20 mouse cellular contexts compared by ENCODE assay signal in the genomic region with DNA sequence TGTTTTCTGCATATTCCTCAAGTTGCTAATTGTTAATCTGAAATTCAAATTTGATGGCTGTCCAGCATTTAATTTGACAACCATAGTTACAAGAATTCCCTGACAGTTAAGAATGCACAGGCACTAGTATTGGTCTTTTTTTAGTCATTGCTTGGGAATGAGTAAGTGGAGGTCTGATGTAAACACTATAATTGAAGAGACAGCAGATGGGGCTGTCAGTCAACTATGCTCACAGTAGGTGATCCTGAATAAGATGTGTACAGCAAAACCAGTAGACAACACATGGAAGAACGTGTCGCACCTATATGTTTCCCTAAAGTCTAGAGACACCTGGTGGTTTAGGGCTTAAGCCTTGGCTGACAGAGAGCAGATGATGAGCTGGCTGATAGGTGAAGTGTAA.
DNase-seq lines count a peak whose midpoint lies in the region; ATAC-seq and TF ChIP-seq lines count a peak whose summit lies in the region.
"Had no signal": no experiment of that assay in that cellular context is flagged by ENCODE, and none has a peak within 500 bp of the region (broad histone marks: within the 10 kb centered on the region; RNA-seq: fewer than 3 reads in every experiment).

No protein-coding gene starts in this region.

- DNase-seq in forebrain, embryonic 14.5 days (ENCODE audit: low spot score), result peak; percentile 19
- DNase-seq in forebrain, embryonic 10.5 days (ENCODE audit: extremely low spot score, low spot score), result no peak
- DNase-seq in brain, adult 2 months (ENCODE audit: low read depth, low spot score), result peak; percentile 3
- peak; percentile 50 for DNase-seq in brain, embryonic 14.5 days (ENCODE audit: low read depth)
- DNase-seq in stomach, postnatal 0 days (ENCODE audit: low spot score), result no peak
- DNase-seq: adrenal gland, adult 2 months; adrenal gland, postnatal 10 days; adrenal gland, postnatal 25 days; cerebellum, adult 11 months; cerebellum, adult 18-20 months; cerebellum, adult 8-10 months; cerebellum, adult 9-11 months; cerebellum, postnatal 14 days; cerebellum, postnatal 36 days; embryo, embryonic 11 days had no signal

- no peak for TF ChIP-seq CTCF in brain, embryonic 14.5 days (IDR thresholded peaks at IDR 0.05; ENCODE audit: borderline replicate concordance, extremely low read depth, insufficient read depth, insufficient read length)
- no peak for TF ChIP-seq CTCF in stomach, postnatal 0 days (IDR thresholded peaks at IDR 0.05; ENCODE audit: low read depth)

- H3K9me3 ChIP-seq in forebrain, embryonic 14.5 days (replicated peaks; ENCODE audit: control insufficient read depth, low read length), result no peaks in the 10 kb centered on the region
- H3K9me3 ChIP-seq in forebrain, embryonic 12.5 days, result no peaks in the 10 kb centered on the region
- H3K9me3 ChIP-seq in forebrain, embryonic 16.5 days (ENCODE audit: control insufficient read depth, low read length), result no peaks in the 10 kb centered on the region
- no peaks in the 10 kb centered on the region for H3K9me3 ChIP-seq in forebrain, embryonic 10.5 days
- no peaks in the 10 kb centered on the region for H3K9me3 ChIP-seq in stomach, postnatal 0 days (ENCODE audit: control insufficient read depth, low read length)
- H3K9me3 ChIP-seq: embryonic facial prominence, embryonic 13.5 days; embryonic facial prominence, embryonic 15.5 days had no signal

- ATAC-seq in forebrain, embryonic 14.5 days, result peak; percentile 61; the same call in 1 of the 2 replicates
- no peak for ATAC-seq in forebrain, embryonic 12.5 days (ENCODE audit: low FRiP score)
- ATAC-seq in forebrain, embryonic 16.5 days, result peak; percentile 59; the same call in 1 of the 2 replicates
- no peak for ATAC-seq in stomach, postnatal 0 days (ENCODE audit: low FRiP score, low TSS enrichment)

- H3K27ac ChIP-seq in forebrain, embryonic 14.5 days (ENCODE audit: low read depth, low read length), result no peak overlapping the region
- H3K27ac ChIP-seq in forebrain, embryonic 12.5 days, result no peak overlapping the region
- H3K27ac ChIP-seq in forebrain, embryonic 16.5 days (ENCODE audit: low read length), result no peak overlapping the region
- H3K27ac ChIP-seq in forebrain, embryonic 10.5 days, result no peak overlapping the region
- H3K27ac ChIP-seq in stomach, postnatal 0 days (replicated peaks), result no peak overlapping the region
- H3K27ac ChIP-seq: embryonic facial prominence, embryonic 13.5 days; embryonic facial prominence, embryonic 15.5 days had no signal

- H3K27me3 ChIP-seq in forebrain, embryonic 14.5 days (replicated peaks; ENCODE audit: control insufficient read depth, insufficient read depth, low read length), result no peaks in the 10 kb centered on the region
- H3K27me3 ChIP-seq in forebrain, embryonic 12.5 days, result no peaks in the 10 kb centered on the region
- no peaks in the 10 kb centered on the region for H3K27me3 ChIP-seq in forebrain, embryonic 16.5 days (replicated peaks; ENCODE audit: control insufficient read depth, insufficient read depth, low read length)
- H3K27me3 ChIP-seq in forebrain, embryonic 10.5 days (ENCODE audit: poor library complexity, severe bottlenecking), result no peaks in the 10 kb centered on the region
- H3K27me3 ChIP-seq in stomach, postnatal 0 days (ENCODE audit: control insufficient read depth, insufficient read depth, low read length), result no peaks in the 10 kb centered on the region
- H3K27me3 ChIP-seq: embryonic facial prominence, embryonic 13.5 days; embryonic facial prominence, embryonic 15.5 days had no signal

- no peak for TF ChIP-seq POLR2A in brain, embryonic 14.5 days (IDR thresholded peaks at IDR 0.05; ENCODE audit: borderline replicate concordance, extremely low read depth, insufficient read depth, insufficient read length, poor library complexity, severe bottlenecking)

- H3K4me3 ChIP-seq in forebrain, embryonic 14.5 days (ENCODE audit: low read depth, low read length), result no peak overlapping the region
- H3K4me3 ChIP-seq in forebrain, embryonic 12.5 days (replicated peaks), result no peak overlapping the region
- no peak overlapping the region for H3K4me3 ChIP-seq in forebrain, embryonic 16.5 days (replicated peaks; ENCODE audit: low read length)
- H3K4me3 ChIP-seq in forebrain, embryonic 10.5 days, result no peak overlapping the region
- H3K4me3 ChIP-seq in stomach, postnatal 0 days (ENCODE audit: low read depth, low read length), result no peak overlapping the region
- H3K4me3 ChIP-seq: embryonic facial prominence, embryonic 13.5 days; embryonic facial prominence, embryonic 15.5 days; erythroblast, embryonic 14.5 days had no signal

- no peaks in the 10 kb centered on the region for H3K4me1 ChIP-seq in forebrain, embryonic 14.5 days (ENCODE audit: control insufficient read depth, insufficient read depth, low read length)
- no peaks in the 10 kb centered on the region for H3K4me1 ChIP-seq in forebrain, embryonic 12.5 days
- no peaks in the 10 kb centered on the region for H3K4me1 ChIP-seq in forebrain, embryonic 16.5 days (replicated peaks; ENCODE audit: control insufficient read depth, insufficient read depth, low read length)
- H3K4me1 ChIP-seq in forebrain, embryonic 10.5 days, result no peaks in the 10 kb centered on the region
- H3K4me1 ChIP-seq in stomach, postnatal 0 days (replicated peaks; ENCODE audit: control insufficient read depth, insufficient read depth), result no peaks in the 10 kb centered on the region
- H3K4me1 ChIP-seq: embryonic facial prominence, embryonic 13.5 days; embryonic facial prominence, embryonic 15.5 days had no signal

- 82% methylated on average over 2 of the region's 2 CpGs for WGBS in forebrain, embryonic 14.5 days
- 88% methylated on average over 2 of the region's 2 CpGs for WGBS in forebrain, embryonic 12.5 days
- 62% methylated on average over 2 of the region's 2 CpGs for WGBS in forebrain, embryonic 16.5 days
- WGBS in forebrain, embryonic 10.5 days, result 90% methylated on average over 2 of the region's 2 CpGs
- 77% methylated on average over 2 of the region's 2 CpGs for WGBS in stomach, postnatal 0 days

- H3K9ac ChIP-seq in forebrain, embryonic 14.5 days (ENCODE audit: low read length), result no peak overlapping the region
- H3K9ac ChIP-seq in forebrain, embryonic 12.5 days, result no peak overlapping the region
- no peak overlapping the region for H3K9ac ChIP-seq in forebrain, embryonic 16.5 days (replicated peaks; ENCODE audit: low read depth, low read length)
- no peak overlapping the region for H3K9ac ChIP-seq in stomach, postnatal 0 days (ENCODE audit: low read length)
- H3K9ac ChIP-seq: embryonic facial prominence, embryonic 13.5 days; embryonic facial prominence, embryonic 15.5 days had no signal

- no peak overlapping the region for H3K4me2 ChIP-seq in forebrain, embryonic 14.5 days (ENCODE audit: low read length)
- no peak overlapping the region for H3K4me2 ChIP-seq in forebrain, embryonic 12.5 days
- H3K4me2 ChIP-seq in forebrain, embryonic 16.5 days (ENCODE audit: low read length), result no peak overlapping the region
- no peak overlapping the region for H3K4me2 ChIP-seq in stomach, postnatal 0 days (replicated peaks; ENCODE audit: low read depth)
- H3K4me2 ChIP-seq: embryonic facial prominence, embryonic 13.5 days; embryonic facial prominence, embryonic 15.5 days had no signal

- no peak for TF ChIP-seq EP300 in stomach, postnatal 0 days (optimal IDR thresholded peaks at IDR 0.05)

- no peaks in the 10 kb centered on the region for H3K36me3 ChIP-seq in forebrain, embryonic 14.5 days (ENCODE audit: control insufficient read depth, insufficient read depth, low read length)
- H3K36me3 ChIP-seq in forebrain, embryonic 12.5 days (replicated peaks), result no peaks in the 10 kb centered on the region
- H3K36me3 ChIP-seq in forebrain, embryonic 16.5 days (ENCODE audit: control insufficient read depth, insufficient read depth), result no peaks in the 10 kb centered on the region
- H3K36me3 ChIP-seq in forebrain, embryonic 10.5 days (replicated peaks), result no peaks in the 10 kb centered on the region
- no peaks in the 10 kb centered on the region for H3K36me3 ChIP-seq in stomach, postnatal 0 days (ENCODE audit: control insufficient read depth, insufficient read depth, low read length)
- H3K36me3 ChIP-seq: embryonic facial prominence, embryonic 13.5 days; embryonic facial prominence, embryonic 15.5 days had no signal

Comparison
In these comparisons a context has a peak if more than half of its experiments do, and no peak if none do; other contexts are left out.
1. ATAC-seq: peak in forebrain, embryonic 14.5 days (single experiment) and forebrain, embryonic 16.5 days (single experiment); none in forebrain, embryonic 12.5 days (single experiment) and stomach, postnatal 0 days (single experiment).
2. DNase-seq: peak in forebrain, embryonic 14.5 days (single experiment), brain, adult 2 months (single experiment) and brain, embryonic 14.5 days (single experiment); none in forebrain, embryonic 10.5 days (single experiment) and stomach, postnatal 0 days (single experiment).